Mouse (Mus musculus) kidney, embryonic 15.5 days (tissue): ENCODE measurements at regions not wholly inside any gene's neighbourhood (a gene's known extent, or its start where the extent isn't known, plus 50 kb on each side); places are given as distances from the start of the nearest gene placed in this dataset.
"Not testable (repeated sequence)": the region's sequence is repeated elsewhere in the genome, so short reads cannot be mapped to it uniquely, and the experiment has no call there.

Experiments used
- ATAC-seq: fragments of 200-750 bp; cut with Nextera tagmentation; replicated peaks from 2 replicates; pipeline ENCODE4 v1.8.0; 2017; ENCODE audit warnings: moderate TSS enrichment; ENCODE audit not compliant: low FRiP score
- H3K27ac ChIP-seq: fragments of 300-500 bp; sonication (generic); 2 replicates; pipeline ENCODE4 v1.5.1; 2015; ENCODE audit warnings: mild to moderate bottlenecking, inconsistent platforms
- H3K27me3 ChIP-seq: fragments of 300-500 bp; sonication (generic); 2 replicates; pipeline ENCODE4 v1.6.1; 2015; ENCODE audit warnings: inconsistent platforms
- H3K36me3 ChIP-seq: fragments of 300-500 bp; sonication (generic); 2 replicates; pipeline ENCODE4 v1.6.1; 2015; ENCODE audit warnings: inconsistent platforms
- H3K4me1 ChIP-seq: fragments of 300-500 bp; sonication (generic); 2 replicates; pipeline ENCODE4 v1.6.1; 2015; ENCODE audit warnings: inconsistent platforms
- H3K4me2 ChIP-seq: fragments of 300-500 bp; sonication (generic); 2 replicates; pipeline ENCODE4 v1.6.1; 2015; ENCODE audit warnings: moderate library complexity, mild to moderate bottlenecking, inconsistent platforms
- H3K4me3 ChIP-seq: fragments of 300-500 bp; sonication (generic); replicated peaks from 2 replicates; pipeline ENCODE4 v1.5.1; 2015; ENCODE audit warnings: mild to moderate bottlenecking, inconsistent platforms
- H3K9ac ChIP-seq: fragments of 300-500 bp; sonication (generic); 2 replicates; pipeline ENCODE4 v1.6.1; 2015; ENCODE audit warnings: mild to moderate bottlenecking, inconsistent platforms
- H3K9me3 ChIP-seq: fragments of 300-500 bp; sonication (generic); replicated peaks from 2 replicates; pipeline ENCODE4 v1.6.1; 2016; ENCODE audit warnings: inconsistent platforms
- WGBS: fragments of 180-500 bp; shearing (Covaris S2); methylation state at CpG from one replicate; pipeline ENCODE4 v1.1.7; 2015; ENCODE audit warnings: mixed read lengths; 5-methylcytosine and 5-hydroxymethylcytosine counted together

DNA sequence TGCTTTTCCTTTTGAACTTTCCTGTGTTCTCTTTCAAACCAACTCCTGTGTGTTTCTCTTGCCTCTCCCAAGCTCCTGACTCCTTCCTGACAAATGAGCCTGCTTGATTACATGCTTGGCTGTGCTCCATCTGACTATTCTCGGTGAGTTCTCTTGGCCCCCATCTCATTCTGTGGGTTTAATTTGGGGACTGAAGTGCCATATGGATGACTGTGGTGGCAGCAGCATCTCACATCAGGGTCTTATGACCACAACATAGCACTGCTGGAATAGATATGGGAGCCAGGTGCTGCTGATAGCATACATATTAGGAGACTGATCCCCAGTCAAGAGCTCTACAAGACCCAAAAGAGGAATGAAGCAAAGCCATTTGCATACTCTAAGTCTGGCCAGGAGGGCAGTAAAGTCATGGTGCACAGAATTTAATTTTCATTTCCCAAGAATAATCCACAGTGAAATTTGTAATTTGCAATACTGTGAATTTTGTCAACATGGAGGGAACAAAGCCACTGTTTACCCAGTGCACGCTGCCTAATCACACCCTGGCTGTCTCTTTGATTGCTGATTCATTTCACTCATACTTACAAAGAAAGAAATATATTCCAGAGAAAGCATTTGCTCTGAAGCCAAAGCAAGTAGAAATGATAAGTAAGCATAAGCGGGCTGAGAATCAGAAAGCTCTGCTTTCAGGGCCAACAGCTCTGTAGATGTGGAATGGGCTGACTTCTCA is 1478.4 kb upstream of the Gm7489 start:
- H3K27ac ChIP-seq, result no peak overlapping the region
- H3K27me3 ChIP-seq, result no peaks in the 10 kb centered on the region
- H3K4me2 ChIP-seq, result no peak overlapping the region
- no peak for ATAC-seq
- no peaks in the 10 kb centered on the region for H3K4me1 ChIP-seq
- H3K9ac ChIP-seq, result no peak overlapping the region
- 75% methylated on average over 3 of the region's 3 CpGs for WGBS
- H3K4me3 ChIP-seq, result no peak overlapping the region
- H3K9me3 ChIP-seq, result no peaks in the 10 kb centered on the region
- H3K36me3 ChIP-seq, result no peaks in the 10 kb centered on the region

GRCm38 (mm10) chr15:52412869-52413771 is 1471.6 kb upstream of the Gm7489 start:
- Histone ChIP-seq H3K36me3 (no peaks in the 10 kb centered on the region), H3K4me2 (peak overlapping the region; percentile 34), H3K27me3 (no peaks in the 10 kb centered on the region), H3K4me1 (no peaks in the 10 kb centered on the region), H3K9me3 (no peaks in the 10 kb centered on the region), H3K9ac (no peak overlapping the region), H3K4me3 (no peak overlapping the region), H3K27ac (no peak overlapping the region)
- ATAC-seq, result no peak
- WGBS, result 25% methylated on average over 18 of the region's 18 CpGs

GRCm38 (mm10) chr15:52425976-52426375 is 1458.7 kb upstream of the Gm7489 start:
- no peak for ATAC-seq
- no peak overlapping the region for H3K27ac ChIP-seq

GRCm38 (mm10) chr15:52430491-52431158 is 1454.1 kb upstream of the Gm7489 start:
- H3K27me3 ChIP-seq, result no peaks in the 10 kb centered on the region
- H3K4me1 ChIP-seq, result no peaks in the 10 kb centered on the region
- H3K9ac ChIP-seq, result no peak overlapping the region
- H3K36me3 ChIP-seq, result no peaks in the 10 kb centered on the region
- no peak overlapping the region for H3K27ac ChIP-seq
- no peaks in the 10 kb centered on the region for H3K9me3 ChIP-seq
- no peak overlapping the region for H3K4me2 ChIP-seq
- ATAC-seq, result no peak
- WGBS, result 86% methylated on average over 6 of the region's 6 CpGs
- H3K4me3 ChIP-seq, result no peak overlapping the region

More at GRCm38 (mm10) chr15:52425976-52426375, 1458.7 kb upstream of the Gm7489 start:
- Histone ChIP-seq H3K27me3 (no peaks in the 10 kb centered on the region), H3K9ac (no peak overlapping the region), H3K9me3 (no peaks in the 10 kb centered on the region), H3K36me3 (no peaks in the 10 kb centered on the region), H3K4me1 (no peaks in the 10 kb centered on the region), H3K4me3 (no peak overlapping the region), H3K4me2 (no peak overlapping the region)

GRCm38 (mm10) chr15:52433639-52434038 is 1451.1 kb upstream of the Gm7489 start:
- Histone ChIP-seq H3K9me3 (no peaks in the 10 kb centered on the region), H3K36me3 (no peaks in the 10 kb centered on the region), H3K9ac (no peak overlapping the region), H3K4me2 (no peak overlapping the region), H3K4me3 (no peak overlapping the region), H3K4me1 (no peaks in the 10 kb centered on the region), H3K27ac (no peak overlapping the region), H3K27me3 (no peaks in the 10 kb centered on the region)
- 83% methylated on average over 2 of the region's 2 CpGs for WGBS
- no peak for ATAC-seq

DNA sequence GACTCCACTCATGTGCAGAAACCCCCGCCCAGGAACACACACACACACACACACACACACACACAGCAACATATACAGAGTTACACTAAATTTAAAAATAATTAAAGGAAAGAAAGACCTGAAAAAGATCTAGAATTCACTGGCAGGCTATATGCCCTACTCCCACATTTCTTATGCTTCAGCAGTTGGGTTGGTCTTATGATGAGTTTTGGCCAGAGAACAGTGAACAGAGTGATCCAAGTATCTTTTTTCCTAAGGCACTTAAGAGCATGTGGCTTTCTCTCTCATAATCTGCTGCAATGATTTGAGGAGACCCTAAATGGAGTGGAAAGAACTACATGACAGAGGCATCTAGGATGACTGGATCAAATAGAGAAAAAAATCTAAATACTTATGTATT is 1446.3 kb upstream of the Gm7489 start:
- ATAC-seq, result no peak
- 93% methylated on average over 1 of the region's 1 CpGs for WGBS
- no peak overlapping the region for H3K27ac ChIP-seq

DNA sequence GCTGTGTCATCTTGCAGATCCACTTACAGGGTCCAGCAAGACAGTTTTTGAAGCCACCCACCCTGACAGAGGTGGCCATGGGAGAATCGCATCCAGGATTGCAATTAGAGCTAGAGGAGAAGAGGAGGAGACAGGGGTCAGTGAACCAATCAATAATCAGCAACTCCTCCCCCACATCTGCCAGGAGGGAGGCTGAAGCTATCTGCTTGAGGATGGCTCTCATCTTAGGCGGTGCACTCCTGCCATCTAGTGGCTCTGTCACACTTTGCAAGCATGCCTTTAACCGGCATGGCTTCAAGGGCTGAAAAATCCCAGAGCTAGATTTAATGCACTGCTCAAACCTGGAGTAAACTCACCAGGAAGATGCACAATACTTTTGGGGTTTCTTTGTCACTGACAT is 1425.9 kb upstream of the Gm7489 start:
- H3K4me1 ChIP-seq, result peaks cover 10% of the 10 kb centered on the region

More for the DNA sequence above, 1446.3 kb upstream of the Gm7489 start:
- no peak overlapping the region for H3K9ac ChIP-seq
- H3K4me3 ChIP-seq, result no peak overlapping the region
- no peaks in the 10 kb centered on the region for H3K4me1 ChIP-seq
- H3K4me2 ChIP-seq, result no peak overlapping the region
- no peaks in the 10 kb centered on the region for H3K36me3 ChIP-seq
- H3K9me3 ChIP-seq, result no peaks in the 10 kb centered on the region
- no peaks in the 10 kb centered on the region for H3K27me3 ChIP-seq

GRCm38 (mm10) chr15:52459315-52459714 is 1425.4 kb upstream of the Gm7489 start:
- H3K36me3 ChIP-seq, result no peaks in the 10 kb centered on the region
- 61% methylated on average over 1 of the region's 1 CpGs for WGBS
- ATAC-seq, result no peak
- H3K27ac ChIP-seq, result no peak overlapping the region
- H3K27me3 ChIP-seq, result no peaks in the 10 kb centered on the region
- no peak overlapping the region for H3K9ac ChIP-seq
- H3K4me2 ChIP-seq, result no peak overlapping the region
- no peaks in the 10 kb centered on the region for H3K9me3 ChIP-seq
- H3K4me1 ChIP-seq, result peaks cover 13% of the 10 kb centered on the region
- no peak overlapping the region for H3K4me3 ChIP-seq

More for the DNA sequence above, 1425.9 kb upstream of the Gm7489 start:
- Histone ChIP-seq H3K9ac (no peak overlapping the region), H3K4me2 (no peak overlapping the region), H3K27me3 (no peaks in the 10 kb centered on the region), H3K36me3 (no peaks in the 10 kb centered on the region), H3K9me3 (no peaks in the 10 kb centered on the region), H3K27ac (no peak overlapping the region), H3K4me3 (no peak overlapping the region)
- ATAC-seq, result peak; percentile 91
- WGBS, result under 1% methylated on average over 3 of the region's 3 CpGs

DNA sequence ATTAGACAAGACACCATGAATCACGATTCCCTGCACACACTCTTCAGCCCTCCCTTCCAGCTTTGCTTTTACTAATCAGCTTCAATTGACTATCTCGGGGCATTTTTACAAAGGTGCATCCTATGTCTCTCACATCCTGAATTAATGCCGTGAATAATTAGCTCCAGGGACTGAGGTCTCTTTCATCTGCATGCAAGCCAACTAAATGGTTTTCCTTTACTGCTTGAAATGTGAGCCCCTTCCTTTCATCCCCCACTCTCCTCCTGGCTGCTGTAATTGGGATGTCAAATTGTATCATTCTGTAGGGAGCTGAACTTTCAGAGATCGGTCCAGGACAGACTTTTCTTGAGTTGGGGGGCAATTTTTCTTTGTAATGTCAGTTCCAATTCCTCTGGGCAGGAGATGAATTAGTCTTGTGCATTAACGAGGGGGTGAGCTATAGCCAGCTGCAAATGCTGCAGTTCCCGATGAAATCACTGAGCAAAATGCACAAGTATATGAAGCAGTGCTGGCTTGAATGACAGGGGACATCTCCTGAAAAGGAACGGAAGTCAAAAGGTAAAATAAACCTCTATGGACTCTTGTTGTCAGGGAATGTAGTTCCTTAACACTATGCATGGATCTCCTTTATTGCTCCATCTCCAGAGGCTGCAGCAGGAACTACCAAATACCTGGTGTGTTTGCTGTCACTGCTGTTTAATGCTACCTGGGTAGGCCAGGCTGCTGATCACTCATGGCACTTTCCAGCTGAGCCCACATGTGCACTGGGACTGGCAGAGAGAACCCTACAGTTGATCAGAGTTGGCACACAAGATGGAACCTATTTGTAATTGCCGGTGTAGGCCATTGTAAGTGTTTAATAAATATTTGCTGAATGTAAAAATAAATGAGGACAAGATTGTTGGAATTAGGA is 1420.2 kb upstream of the Gm7489 start:
- Histone ChIP-seq H3K36me3 (no peaks in the 10 kb centered on the region), H3K9me3 (no peaks in the 10 kb centered on the region), H3K27me3 (no peaks in the 10 kb centered on the region), H3K9ac (no peak overlapping the region), H3K4me3 (no peak overlapping the region), H3K27ac (no peak overlapping the region), H3K4me2 (no peak overlapping the region), H3K4me1 (peaks cover 6% of the 10 kb centered on the region; the same call in 1 of the 2 replicates)
- no peak for ATAC-seq
- WGBS, result 18% methylated on average over 8 of the region's 8 CpGs

DNA sequence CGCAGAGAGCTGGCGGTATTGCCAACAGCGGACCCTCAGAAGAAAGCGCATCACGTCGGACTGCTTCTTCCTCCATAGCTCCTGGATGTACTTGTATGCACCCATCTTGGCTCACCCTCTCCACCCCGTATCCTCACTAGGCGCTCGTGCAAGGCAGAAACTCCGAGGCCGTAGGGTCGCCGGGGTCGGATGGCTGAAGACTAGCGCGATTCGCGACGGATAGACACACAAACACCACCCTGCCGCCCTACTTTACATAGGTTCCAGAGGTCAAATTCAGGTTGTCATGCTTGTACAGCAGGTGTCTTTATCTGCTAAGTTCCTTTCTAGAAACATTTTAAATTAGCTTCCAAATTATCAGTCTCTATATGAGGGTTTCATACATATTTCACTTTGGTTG is 1406.6 kb upstream of the Gm7489 start:
- not testable (repeated sequence) for H3K27me3 ChIP-seq, H3K9me3 ChIP-seq, H3K36me3 ChIP-seq, H3K9ac ChIP-seq, H3K4me2 ChIP-seq, ATAC-seq, H3K27ac ChIP-seq, H3K4me1 ChIP-seq, H3K4me3 ChIP-seq
- 93% methylated on average over 17 of the region's 20 CpGs for WGBS

GRCm38 (mm10) chr15:52480834-52481233 is 1403.9 kb upstream of the Gm7489 start:
- no peaks in the 10 kb centered on the region for H3K36me3 ChIP-seq
- H3K4me1 ChIP-seq, result peaks cover 4% of the 10 kb centered on the region; the same call in 1 of the 2 replicates
- H3K9me3 ChIP-seq, result no peaks in the 10 kb centered on the region
- H3K4me2 ChIP-seq, result no peak overlapping the region
- no peak overlapping the region for H3K9ac ChIP-seq
- 15% methylated on average over 3 of the region's 3 CpGs for WGBS
- no peak overlapping the region for H3K27ac ChIP-seq
- no peaks in the 10 kb centered on the region for H3K27me3 ChIP-seq
- peak; percentile 82 for ATAC-seq
- H3K4me3 ChIP-seq, result no peak overlapping the region
